Mouse (Mus musculus) embryo, embryonic 10.5 days (tissue): Measurements from ENCODE around the gene Plekhg5.
A peak's percentile ranks its signal among the peaks of the same experiment; 100 is the strongest.
"Not testable (repeated sequence)": the region's sequence is repeated elsewhere in the genome, so short reads cannot be mapped to it uniquely, and the experiment has no call there.

Source experiments
- DNase-seq: peaks from one replicate; pipeline ENCODE4 v3.0.0-alpha.2; 2015; ENCODE audit warnings: low spot score

Plekhg5 gene

DNA sequence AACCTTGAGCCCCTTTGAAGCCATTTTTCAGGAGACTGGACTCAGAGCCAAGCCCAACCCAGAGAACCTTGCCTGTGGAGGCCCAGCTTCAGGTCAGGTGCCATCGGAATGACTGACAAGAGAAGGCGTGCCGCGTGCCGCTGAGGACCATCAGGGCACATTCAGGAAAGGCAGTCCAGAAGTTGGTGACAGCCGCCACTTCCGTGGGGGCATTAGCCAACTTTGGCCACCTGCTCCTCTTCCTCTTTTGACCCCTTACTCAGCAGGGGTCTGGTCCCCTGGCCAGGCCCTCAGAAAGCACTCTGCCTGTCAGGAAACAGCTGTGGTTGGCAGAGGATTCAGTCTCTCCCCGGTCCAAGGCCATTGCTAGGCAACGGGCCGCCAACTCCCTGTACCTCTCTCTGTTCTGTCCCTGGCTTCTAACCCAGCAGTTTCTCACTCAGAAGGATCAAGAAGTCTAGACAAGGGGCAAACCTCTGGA lies at the start of gene Plekhg5:
Plekhg5 (plus strand) TSS at position 378 of the 481 bp plus-strand sequence.
- DNase-seq: peak; percentile 32

DNA sequence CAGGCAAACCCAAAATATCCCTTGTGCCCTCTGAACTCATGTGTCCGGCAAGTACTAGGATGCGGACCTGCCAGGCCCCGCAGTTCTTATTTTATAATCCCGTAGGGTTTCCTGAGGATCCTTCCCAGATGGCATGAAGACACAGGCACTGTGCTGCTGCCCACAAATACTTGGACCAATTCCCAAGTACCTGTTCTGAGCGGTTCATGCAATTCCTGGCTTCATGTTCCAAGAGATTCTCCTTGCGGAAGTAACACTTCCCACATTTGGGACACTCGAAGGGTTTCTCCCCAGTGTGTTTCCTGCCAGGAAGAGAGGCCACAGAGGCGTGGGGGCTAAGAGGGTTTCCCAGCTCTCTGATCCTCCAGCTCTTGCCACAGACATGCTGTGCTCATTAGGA lies 49.8 kb upstream of the Plekhg5 start:
- no peak for DNase-seq

DNA sequence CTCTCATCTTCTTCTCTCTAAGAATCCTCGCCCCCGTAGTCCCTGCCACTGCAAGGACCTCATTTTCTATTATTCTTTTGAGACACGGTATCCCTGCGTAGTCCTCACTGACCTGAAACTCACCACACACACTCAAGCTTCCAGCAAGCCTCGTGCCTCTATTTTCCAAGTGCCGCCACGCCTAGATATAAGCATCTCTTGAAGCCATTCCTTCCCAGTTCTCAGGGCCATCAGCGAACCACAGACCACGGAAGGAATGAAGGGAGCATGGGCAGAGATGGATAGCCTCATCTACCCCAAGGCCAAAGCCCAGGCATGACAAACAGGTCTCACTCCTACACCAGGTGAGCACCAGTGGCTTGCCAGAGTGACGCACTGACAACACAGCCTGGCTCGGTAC lies 47.8 kb upstream of the Plekhg5 start:
- DNase-seq: no peak

DNA sequence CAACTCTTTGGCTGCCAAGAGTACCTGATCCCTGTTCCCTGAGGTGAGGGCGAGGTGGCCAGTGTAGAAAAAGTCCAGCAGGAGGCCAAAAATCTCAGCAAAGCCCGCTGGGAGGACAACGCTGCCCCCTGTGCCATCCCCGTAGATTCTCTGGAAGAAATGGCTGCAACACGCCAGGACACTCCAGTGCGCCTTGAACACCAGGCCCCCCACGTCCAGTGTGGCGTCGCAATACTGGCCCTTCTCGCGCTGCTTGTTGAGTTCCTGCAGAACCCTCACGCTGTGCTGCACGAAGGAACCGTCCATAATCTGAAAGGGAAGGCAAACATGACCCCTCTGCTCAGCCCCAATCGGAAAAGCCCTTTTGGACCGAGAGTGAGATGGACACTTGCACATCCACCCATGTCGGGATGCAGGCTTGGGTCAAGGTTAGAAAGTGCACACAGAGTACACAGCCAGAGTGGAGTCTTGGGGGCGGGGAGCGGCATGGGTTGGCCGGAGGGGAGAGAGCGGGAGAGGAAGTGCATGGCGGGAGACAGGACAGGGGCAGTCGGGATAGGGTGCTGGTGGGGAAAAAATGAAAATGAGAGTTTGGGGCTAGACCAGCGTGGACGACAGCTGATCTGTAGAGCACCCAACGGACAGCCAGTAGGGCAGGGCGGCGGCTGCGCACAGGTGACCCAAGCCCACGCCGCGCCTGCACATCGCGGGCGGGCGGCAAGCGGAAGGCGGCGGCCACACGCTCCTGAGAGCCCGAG lies 45.4 kb upstream of the Plekhg5 start:
- no peak for DNase-seq

DNA sequence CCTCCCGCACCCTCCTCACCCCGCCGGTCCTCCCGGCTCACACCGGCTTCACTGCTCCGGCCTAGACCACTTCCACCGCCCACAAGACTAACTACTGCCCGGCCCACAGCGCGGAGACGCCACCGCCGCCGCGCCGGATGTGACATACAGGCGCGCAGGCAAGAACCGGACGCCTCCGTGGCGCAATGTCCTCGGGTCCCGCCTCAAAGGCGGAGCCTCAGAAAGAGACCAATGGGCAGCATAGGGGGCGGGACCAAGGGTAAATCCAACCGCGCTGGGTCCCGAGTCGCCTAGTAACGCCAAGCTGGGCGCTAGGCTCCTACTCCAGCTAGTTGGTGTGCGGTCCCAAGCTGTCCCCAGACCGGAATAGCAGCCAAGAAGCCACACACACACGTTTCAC lies 44.8 kb upstream of the Plekhg5 start, which contains the start of gene Zbtb48:
Zbtb48 (minus strand) TSS at position 148 of the 400 bp plus-strand sequence.
- DNase-seq: peak; percentile 99

DNA sequence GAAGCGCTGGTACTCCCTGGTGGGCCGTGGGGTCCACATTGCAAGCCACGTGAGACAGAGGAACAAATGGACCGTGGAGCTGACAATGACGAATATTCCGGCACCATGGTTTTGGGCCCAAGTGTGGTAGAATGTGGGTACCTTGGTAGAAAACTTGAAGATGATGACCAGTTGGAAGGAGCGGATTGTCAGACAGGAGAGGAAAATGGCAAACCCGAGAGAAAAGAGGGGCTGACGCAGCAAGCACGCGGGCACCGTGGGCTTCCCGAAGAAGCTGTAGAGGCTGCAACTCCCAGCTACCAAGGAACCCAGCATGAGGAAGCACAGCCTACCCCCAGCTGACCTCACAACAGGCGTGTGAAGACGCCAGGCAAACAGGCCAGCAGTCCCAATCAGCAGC lies 43.8 kb upstream of the Plekhg5 start:
- no peak for DNase-seq

DNA sequence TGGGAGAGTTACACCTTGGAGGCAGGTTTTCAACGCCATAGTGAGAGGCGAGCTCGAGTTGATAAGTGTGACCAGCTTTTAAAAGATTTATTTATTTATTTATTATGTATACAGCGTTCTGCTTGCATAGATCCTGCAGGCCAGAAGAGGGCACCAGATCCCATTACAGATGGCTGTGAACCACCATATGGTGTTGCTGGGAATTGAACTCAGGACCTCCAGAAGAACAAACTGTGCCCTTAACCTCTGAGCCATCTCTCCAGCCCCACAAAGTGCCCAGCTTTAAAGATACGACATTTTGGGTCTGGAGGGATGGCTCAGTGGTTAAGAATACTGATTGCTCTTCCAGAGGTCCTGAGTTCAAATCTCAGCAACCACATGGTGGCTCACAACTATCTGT lies 43.2 kb upstream of the Plekhg5 start:
- no peak for DNase-seq

DNA sequence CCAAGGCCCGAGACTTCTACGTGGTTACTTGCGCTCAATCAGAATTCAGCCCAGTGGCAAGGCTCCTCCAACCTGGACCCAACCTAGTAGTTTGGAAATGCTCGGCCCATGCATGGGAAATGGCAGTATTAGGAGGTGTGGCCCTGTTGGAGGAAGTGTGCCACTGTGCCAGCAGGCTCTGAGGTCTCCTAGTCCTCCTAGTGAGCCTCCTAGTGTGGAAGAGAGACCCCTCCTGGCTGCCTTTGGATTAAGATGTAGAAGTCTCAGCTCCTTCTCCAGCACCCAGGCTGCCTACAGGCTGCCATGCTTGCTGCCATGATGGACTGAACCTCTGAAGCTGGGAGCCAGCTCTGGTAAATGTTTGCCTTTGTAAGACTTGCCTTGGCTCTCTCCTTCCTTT lies 42.3 kb upstream of the Plekhg5 start:
- no peak for DNase-seq

DNA sequence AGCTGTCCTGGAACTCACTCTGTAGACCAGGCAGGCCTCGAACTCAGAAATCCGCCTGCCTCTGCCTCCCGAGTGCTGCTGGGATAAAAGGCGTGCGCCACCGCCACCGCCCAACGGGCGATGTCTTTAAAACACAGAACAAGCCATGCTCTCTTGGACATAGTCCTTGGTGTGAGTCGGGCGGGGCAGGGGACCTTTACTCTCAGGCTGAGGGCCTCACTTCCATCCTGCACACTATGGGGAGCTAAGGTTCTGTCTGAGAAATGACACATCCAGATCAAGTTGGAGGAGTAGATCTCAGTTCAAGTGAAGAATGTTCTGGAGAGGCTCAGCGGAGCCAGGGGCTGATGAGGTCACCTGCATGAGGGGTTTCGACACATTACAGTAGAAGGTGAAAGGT lies 39.4 kb upstream of the Plekhg5 start:
- DNase-seq: no peak

DNA sequence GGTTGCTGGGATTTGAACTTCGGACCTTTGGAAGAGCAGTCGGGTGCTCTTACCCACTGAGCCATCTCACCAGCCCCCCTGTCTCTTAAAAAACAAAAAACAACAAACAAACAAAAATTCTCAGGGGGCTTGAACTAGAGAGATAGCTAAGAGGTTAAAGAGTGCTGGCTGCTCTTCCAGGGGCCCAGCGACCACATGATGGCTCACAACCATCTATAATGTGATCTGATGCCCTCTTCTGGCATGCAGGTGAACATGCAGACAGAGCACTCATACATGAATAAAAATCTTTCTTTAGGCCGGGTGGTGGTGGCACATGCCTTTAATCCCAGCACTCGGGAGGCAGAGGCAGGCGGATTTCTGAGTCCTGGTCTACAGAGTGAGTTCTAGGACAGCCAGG lies 35.8 kb upstream of the Plekhg5 start:
- DNase-seq: not testable (repeated sequence)

DNA sequence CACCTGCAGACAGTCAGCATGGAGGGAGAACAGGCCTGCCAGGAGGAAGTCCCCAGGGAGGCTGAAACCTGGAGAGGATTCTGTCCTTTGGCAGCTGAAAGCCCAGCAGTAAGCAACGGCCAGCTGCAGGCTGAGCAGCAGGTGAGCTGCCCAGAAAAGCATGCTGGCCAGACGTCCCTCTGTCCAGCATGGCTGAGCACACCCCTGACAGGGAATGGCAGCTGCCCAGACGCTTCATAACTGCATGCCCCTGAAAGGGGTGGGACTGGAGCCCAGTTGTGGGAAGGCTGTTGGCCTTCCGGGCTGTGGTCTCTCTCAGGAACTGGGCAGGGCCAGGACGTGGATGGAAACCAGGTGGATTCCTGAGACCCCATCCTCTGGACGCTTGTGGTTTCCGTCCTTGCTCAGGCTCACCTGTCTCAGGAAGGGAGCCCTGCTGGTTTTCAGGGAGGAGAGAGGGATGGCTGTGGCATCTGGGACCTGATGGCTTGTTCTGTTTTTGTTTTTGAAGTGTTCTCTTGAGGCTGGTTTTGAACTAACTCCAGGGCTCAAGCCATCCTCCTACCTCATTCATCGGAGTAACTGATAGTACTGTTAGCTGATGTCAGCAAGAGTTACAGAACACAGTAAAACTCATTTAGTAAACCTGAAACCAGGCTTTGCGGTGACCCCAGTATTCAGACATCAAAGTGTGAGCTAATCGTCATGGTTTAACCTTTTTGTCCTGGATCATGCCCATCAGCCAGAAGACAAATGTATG lies 33.9 kb upstream of the Plekhg5 start, which contains the start of gene Tas1r1:
Tas1r1 (minus strand) TSS at position 344 of the 760 bp plus-strand sequence.
- no peak for DNase-seq

DNA sequence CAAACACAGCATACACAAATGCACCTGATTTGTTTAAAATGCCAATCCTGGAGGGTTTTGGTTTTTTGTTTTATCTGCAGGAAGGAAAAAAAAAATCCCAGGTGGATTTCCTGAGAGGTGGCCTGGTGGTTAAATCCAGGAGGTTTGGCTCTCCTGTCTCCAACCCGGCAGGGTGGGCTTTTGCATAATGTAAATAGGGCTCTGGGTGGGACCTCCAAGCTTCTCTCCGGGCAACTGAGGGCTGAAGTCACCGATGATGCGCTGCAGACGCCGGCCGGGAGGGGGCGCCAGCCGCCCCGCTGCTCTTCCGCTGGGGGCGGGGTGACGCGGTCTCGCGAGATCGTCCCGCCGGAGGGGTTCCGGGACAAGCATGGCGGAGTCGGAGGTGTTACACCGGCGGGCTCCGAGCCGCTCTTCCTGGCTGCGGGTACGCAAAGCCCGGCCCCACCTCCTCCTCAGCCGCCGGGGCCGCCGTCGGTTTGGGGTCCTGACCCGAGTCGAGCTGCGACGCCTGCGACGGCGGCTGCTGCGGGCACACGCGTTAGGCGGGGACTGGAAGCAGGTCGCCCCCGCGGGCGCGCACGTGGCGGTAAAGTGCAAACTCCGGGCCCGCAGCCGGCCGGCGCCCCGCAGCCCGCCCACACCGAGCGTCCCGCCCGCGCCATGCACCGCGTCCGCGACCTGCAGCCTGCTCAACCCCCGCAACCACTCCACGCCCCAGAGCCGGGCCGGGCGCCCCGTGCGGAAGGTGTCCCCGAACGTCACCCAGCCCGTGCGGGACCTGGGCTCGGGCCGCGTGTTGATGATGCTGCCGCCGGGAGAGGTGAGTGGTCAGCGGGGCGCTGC lies 33.1 kb upstream of the Plekhg5 start, which contains the start of gene Nol9:
Nol9 (plus strand) TSS at position 337 of the 846 bp plus-strand sequence.
- DNase-seq: peak; percentile 93

DNA sequence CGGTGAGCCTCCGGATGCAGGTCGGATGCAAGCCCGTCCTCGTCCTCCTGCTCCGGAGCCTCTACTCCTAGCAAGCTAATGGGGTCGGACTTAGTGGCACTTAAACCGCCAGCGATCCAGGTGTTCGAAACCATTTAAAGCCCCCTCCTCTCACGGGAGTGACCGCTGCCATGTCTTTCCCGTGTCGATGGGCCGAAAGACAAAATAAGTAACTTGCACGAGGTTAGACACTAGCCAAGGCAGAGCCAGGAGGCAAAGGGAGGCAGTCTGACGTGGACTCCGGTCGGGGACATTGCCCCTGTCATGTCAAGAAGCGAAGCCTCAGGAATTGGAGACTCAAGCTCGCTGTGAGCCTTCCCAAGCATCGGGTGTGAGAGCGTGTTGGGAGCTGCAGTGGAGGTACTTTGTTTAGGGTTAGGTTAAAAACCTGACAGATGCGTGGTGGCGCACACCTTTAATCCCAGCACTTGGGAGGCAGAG lies 32.4 kb upstream of the Plekhg5 start:
- peak; percentile 14 for DNase-seq

DNA sequence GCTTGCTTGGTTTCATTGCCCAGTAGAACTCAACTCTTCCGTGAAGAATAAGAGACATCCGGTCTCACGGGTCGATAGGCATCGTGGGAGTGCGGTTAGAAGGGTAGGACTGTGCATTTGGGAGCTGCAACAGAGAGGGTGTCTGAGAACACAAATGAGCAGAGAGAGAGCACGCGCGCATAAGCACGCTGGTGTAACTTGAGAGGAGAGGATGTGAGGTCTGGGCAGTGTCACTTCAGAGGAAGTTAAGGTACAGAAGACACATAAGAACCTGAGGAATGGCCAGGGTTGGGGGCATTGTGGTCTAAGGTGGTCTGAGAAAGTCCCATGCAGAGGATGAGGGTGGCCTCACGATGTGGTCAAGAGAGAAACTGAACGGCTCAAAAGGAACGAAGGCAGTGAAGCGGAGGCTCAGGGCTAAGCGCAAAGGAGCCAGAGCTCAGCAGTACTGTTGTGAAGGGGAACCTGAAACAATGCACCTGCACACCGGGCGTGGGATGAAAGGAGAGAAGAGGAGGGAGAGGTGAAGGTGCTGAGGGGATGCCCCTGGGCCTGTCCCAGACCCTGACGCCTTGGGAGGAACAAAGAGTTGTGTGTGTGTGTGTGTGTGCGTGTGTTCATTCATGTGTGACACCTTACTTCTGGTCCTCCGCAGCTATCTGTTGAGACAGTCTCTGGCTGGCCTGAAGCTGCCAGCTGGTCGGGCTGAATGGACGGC lies 30.2 kb upstream of the Plekhg5 start:
- DNase-seq: no peak

DNA sequence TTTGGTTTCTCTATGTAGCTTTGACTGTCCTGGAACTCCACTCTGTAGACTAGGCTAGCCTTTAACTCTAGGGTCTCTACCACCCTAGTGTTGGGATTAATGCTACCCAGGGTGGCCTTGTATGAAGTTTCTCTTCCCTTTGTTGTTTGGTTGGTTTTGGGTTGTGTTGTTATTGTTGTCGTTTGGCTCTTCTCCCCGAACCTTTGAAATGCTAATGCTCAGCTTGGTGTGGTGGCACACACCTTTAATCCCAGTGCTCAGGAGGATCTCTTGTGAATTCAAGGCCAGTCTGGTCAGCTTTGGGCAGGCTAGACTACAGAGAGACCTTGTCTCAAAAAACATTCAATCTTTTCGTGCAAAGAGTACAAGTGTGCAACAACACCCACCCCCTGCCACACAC lies 29.1 kb upstream of the Plekhg5 start:
- no peak for DNase-seq

DNA sequence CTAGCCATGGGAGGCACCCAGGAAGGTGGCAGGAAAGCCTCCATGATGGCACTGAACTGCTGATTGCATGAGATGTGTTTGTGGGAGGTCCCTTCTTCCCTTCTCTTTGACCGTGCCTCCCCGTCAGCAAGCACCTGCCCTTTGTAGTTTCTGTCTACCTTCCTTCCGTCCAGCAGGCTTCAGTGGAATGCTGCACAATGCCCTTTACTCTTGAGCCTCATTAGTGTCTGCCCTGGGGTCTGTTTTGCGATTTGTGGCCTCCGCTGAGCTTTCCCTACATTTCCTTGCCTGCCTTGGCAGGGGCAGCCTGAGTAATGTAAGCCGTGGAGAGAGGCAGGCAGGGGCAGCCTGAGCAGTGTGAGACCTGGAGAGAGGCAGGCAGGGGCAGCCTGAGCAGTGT lies 27.7 kb upstream of the Plekhg5 start:
- DNase-seq: no peak

DNA sequence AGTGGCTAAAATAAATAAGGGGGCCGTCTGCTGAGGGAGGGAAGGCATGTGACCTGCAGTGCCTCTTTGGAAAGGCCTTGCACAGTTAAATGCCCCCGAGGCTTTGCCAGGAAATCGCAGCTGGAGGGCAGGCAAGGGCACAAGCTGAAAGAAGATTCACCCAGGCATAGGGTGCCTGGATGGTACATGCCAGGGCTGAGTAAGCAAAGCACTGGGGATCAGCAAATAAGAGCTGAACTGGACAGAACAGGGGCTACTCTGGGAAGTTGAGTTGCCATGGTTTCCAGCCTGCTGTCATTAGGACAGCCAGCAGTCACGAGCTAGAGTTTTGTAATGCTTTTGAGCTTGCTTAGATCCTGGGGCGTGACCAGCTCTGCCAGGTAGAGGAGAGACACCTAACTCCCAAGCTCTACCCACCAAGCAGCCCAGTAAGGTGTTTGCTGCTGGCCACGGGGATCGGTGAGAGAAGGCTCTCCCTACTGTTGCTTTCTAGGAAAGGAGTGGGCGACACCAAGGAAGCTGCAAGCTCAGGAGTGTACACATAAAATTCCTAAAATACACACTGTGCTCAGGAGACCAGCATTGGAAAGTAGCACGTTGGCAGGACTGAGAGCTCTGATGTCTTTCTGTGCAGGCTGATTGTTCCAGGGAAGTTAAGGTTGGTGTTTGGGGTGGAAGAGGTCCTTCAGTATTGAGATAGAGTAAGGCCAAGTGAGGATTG lies 9.7 kb upstream of the Plekhg5 start:
- DNase-seq: no peak

DNA sequence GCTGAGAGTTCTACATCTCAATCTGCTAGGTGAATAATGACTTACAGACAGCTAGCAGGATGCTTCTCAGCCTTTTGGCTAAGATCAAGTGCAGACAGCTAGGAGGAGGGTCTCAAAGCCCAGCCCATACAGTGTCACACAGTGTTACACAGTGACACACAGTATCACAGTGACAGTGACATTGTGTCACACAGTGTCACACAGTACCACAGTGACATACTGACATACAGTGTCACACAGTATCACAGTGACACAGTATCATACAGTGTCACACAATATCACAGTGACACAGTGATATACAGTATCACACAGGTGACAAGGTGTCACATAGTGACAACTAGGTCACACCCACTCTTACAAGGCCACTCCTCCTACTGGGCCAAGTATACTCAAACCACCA lies 5.0 kb upstream of the Plekhg5 start:
- no peak for DNase-seq

DNA sequence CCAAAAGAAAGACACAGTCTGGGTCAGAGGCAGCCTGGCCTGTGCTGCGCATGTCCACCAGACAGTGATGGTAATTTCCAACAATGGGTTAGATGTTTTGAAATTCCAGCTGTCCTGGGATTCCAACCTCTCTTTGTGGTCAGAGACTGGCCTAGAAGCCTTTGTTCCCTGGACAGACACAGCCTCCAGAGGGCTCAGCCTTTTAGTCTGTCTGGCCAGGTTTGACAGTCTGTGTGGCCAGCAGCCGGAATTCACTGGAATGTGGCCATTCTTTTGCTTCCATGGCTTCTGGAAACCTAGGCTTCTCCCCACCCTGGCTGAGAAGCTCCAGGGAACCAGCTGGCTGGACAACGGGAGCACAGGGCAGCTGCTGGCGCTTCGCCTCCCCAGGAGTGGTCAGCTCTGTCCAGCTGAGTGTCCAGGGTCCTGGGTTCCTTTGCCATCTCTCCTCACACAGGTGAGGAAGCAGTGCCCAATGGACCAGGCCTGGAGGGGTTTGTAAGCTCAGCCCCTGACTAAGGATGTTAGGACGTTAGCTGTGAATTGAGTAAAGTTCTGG lies 4.1 kb upstream of the Plekhg5 start:
- DNase-seq: no peak

DNA sequence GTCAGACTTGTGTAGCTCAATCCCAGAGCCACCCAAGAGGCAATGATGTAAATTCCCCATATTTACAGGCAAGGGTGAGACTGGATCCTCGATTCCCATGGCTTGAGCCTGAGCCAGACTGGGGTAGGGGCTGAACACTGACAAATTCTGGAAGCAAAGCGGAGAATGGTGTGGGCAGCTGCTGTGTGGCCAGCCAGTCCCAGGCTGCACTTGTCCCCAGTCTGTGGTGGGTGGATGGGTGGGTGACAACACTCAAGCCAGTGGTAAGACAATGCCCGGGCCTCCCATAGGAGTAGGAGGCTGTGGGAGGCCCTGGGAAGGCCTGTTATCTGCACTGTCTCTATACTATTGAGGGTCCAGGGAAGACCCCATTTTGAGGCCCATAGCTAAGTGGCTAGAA lies 3.1 kb upstream of the Plekhg5 start:
- DNase-seq: no peak
